Mouse (Mus musculus): Measurements from ENCODE around the gene 2010111I01Rik. TPM values are rescaled to one million over a fixed set of nuclear protein-coding genes. Genes with fewer than 3 reads are reported as not detected.
A peak's percentile ranks its signal among the peaks of the same experiment; 100 is the strongest.

2010111I01Rik gene
- polyA plus RNA-seq, 1 experiment from 2014 or later: 27.7 TPM

GRCm38 (mm10) chr13:63138376-63139048 lies 173.8 kb downstream of the 2010111I01Rik start:
- Histone ChIP-seq H3K9me3 (no peaks in the 10 kb centered on the region), H3K9ac (no peak overlapping the region), H3K4me1 (replicated peaks) (no peaks in the 10 kb centered on the region), H3K27me3 (no peaks in the 10 kb centered on the region), H3K4me3 (no peak overlapping the region), H3K27ac (replicated peaks) (no peak overlapping the region), H3K36me3 (no peaks in the 10 kb centered on the region), H3K4me2 (no peak overlapping the region)
- no peak for ATAC-seq (ENCODE audit: low FRiP score, low read depth)

- Histone ChIP-seq H3K9me3 (no peaks in the 10 kb centered on the region), H3K27ac (replicated peaks) (no peak overlapping the region), H3K4me3 (no peak overlapping the region), H3K9ac (no peak overlapping the region), H3K4me2 (no peak overlapping the region), H3K4me1 (replicated peaks) (no peaks in the 10 kb centered on the region), H3K27me3 (no peaks in the 10 kb centered on the region), H3K36me3 (no peaks in the 10 kb centered on the region)
- WGBS: 91% methylated on average over 10 of the region's 10 CpGs
- ATAC-seq (ENCODE audit: low FRiP score, low read depth): no peak
These were observed 175.0 kb downstream of the 2010111I01Rik start for GRCm38 (mm10) chr13:63139463-63140226.

- Histone ChIP-seq H3K27me3 (no peaks in the 10 kb centered on the region), H3K9me3 (no peaks in the 10 kb centered on the region), H3K36me3 (no peaks in the 10 kb centered on the region), H3K27ac (replicated peaks) (no peak overlapping the region), H3K4me1 (replicated peaks) (no peaks in the 10 kb centered on the region), H3K4me2 (no peak overlapping the region), H3K9ac (no peak overlapping the region), H3K4me3 (no peak overlapping the region)
- no peak for ATAC-seq (ENCODE audit: low FRiP score, low read depth)
- 91% methylated on average over 6 of the region's 6 CpGs for WGBS
These were observed 176.1 kb downstream of the 2010111I01Rik start for GRCm38 (mm10) chr13:63140784-63141183.

- Histone ChIP-seq H3K4me1 (replicated peaks) (no peaks in the 10 kb centered on the region), H3K9ac (no peak overlapping the region), H3K27me3 (no peaks in the 10 kb centered on the region), H3K4me3 (no peak overlapping the region), H3K36me3 (no peaks in the 10 kb centered on the region), H3K9me3 (no peaks in the 10 kb centered on the region), H3K27ac (replicated peaks) (no peak overlapping the region), H3K4me2 (no peak overlapping the region)
- no peak for ATAC-seq (ENCODE audit: low FRiP score, low read depth)
These were observed 176.6 kb downstream of the 2010111I01Rik start for GRCm38 (mm10) chr13:63141275-63141674.

- H3K36me3 ChIP-seq: no peaks in the 10 kb centered on the region
- WGBS: 60% methylated on average over 4 of the region's 4 CpGs
- no peaks in the 10 kb centered on the region for H3K9me3 ChIP-seq
- H3K9ac ChIP-seq: no peak overlapping the region
- H3K27ac ChIP-seq (replicated peaks): no peak overlapping the region
- no peaks in the 10 kb centered on the region for H3K27me3 ChIP-seq
- no peak overlapping the region for H3K4me2 ChIP-seq
- ATAC-seq (ENCODE audit: low FRiP score, low read depth): no peak
- no peak overlapping the region for H3K4me3 ChIP-seq
- H3K4me1 ChIP-seq (replicated peaks): no peaks in the 10 kb centered on the region
These were observed 182.0 kb downstream of the 2010111I01Rik start for GRCm38 (mm10) chr13:63146604-63147188.

- no peak for ATAC-seq (ENCODE audit: low FRiP score, low read depth)
- Histone ChIP-seq H3K9ac (no peak overlapping the region), H3K9me3 (no peaks in the 10 kb centered on the region), H3K4me3 (no peak overlapping the region), H3K36me3 (no peaks in the 10 kb centered on the region), H3K4me2 (no peak overlapping the region), H3K4me1 (replicated peaks) (no peaks in the 10 kb centered on the region), H3K27ac (replicated peaks) (no peak overlapping the region), H3K27me3 (no peaks in the 10 kb centered on the region)
- 15% methylated on average over 1 of the region's 1 CpGs for WGBS
These were observed 183.5 kb downstream of the 2010111I01Rik start for GRCm38 (mm10) chr13:63148157-63148556.

- no peak overlapping the region for H3K9ac ChIP-seq
- no peak overlapping the region for H3K4me2 ChIP-seq
- H3K36me3 ChIP-seq: no peaks in the 10 kb centered on the region
- no peaks in the 10 kb centered on the region for H3K27me3 ChIP-seq
- H3K4me1 ChIP-seq (replicated peaks): 0 out of 2 replicates have a peak, but pooled peaks cover 6% of the 10 kb centered on the region
- no peak for ATAC-seq (ENCODE audit: low FRiP score, low read depth)
- no peaks in the 10 kb centered on the region for H3K9me3 ChIP-seq
- H3K27ac ChIP-seq (replicated peaks): no peak overlapping the region
- no peak overlapping the region for H3K4me3 ChIP-seq
- WGBS: 45% methylated on average over 2 of the region's 2 CpGs
These were observed 185.9 kb downstream of the 2010111I01Rik start for GRCm38 (mm10) chr13:63150470-63151020.

- H3K9me3 ChIP-seq: no peaks in the 10 kb centered on the region
- H3K36me3 ChIP-seq: no peaks in the 10 kb centered on the region
- WGBS: 89% methylated on average over 9 of the region's 9 CpGs
- no peak for ATAC-seq (ENCODE audit: low FRiP score, low read depth)
- no peak overlapping the region for H3K4me2 ChIP-seq
- no peaks in the 10 kb centered on the region for H3K27me3 ChIP-seq
- 0 out of 2 replicates have a peak, but pooled peaks cover 6% of the 10 kb centered on the region for H3K4me1 ChIP-seq (replicated peaks)
- H3K27ac ChIP-seq (replicated peaks): no peak overlapping the region
- no peak overlapping the region for H3K4me3 ChIP-seq
- H3K9ac ChIP-seq: no peak overlapping the region
These were observed 186.5 kb downstream of the 2010111I01Rik start for GRCm38 (mm10) chr13:63151028-63151738.

- H3K4me2 ChIP-seq: no peak overlapping the region
- ATAC-seq (ENCODE audit: low FRiP score, low read depth): no peak
- no peaks in the 10 kb centered on the region for H3K27me3 ChIP-seq
- 94% methylated on average over 3 of the region's 3 CpGs for WGBS
- no peak overlapping the region for H3K9ac ChIP-seq
- H3K4me3 ChIP-seq: no peak overlapping the region
- H3K27ac ChIP-seq (replicated peaks): no peak overlapping the region
- H3K9me3 ChIP-seq: no peaks in the 10 kb centered on the region
- H3K4me1 ChIP-seq (replicated peaks): 0 out of 2 replicates have a peak, but pooled peaks cover 9% of the 10 kb centered on the region
- no peaks in the 10 kb centered on the region for H3K36me3 ChIP-seq
These were observed 187.8 kb downstream of the 2010111I01Rik start for GRCm38 (mm10) chr13:63152498-63152897.

- Histone ChIP-seq H3K4me1 (replicated peaks) (0 out of 2 replicates have a peak, but pooled peaks cover 9% of the 10 kb centered on the region), H3K27me3 (no peaks in the 10 kb centered on the region), H3K27ac (replicated peaks) (no peak overlapping the region), H3K4me3 (no peak overlapping the region), H3K4me2 (no peak overlapping the region), H3K36me3 (no peaks in the 10 kb centered on the region), H3K9me3 (no peaks in the 10 kb centered on the region), H3K9ac (no peak overlapping the region)
- WGBS: 41% methylated on average over 2 of the region's 2 CpGs
- ATAC-seq (ENCODE audit: low FRiP score, low read depth): no peak
These were observed 188.7 kb downstream of the 2010111I01Rik start for GRCm38 (mm10) chr13:63153397-63153796.

- WGBS: 60% methylated on average over 7 of the region's 7 CpGs
These were observed 190.3 kb downstream of the 2010111I01Rik start for GRCm38 (mm10) chr13:63154851-63155571.

More at GRCm38 (mm10) chr13:63154851-63155571, 190.3 kb downstream of the 2010111I01Rik start:
- Histone ChIP-seq H3K4me1 (replicated peaks) (0 out of 2 replicates have a peak, but pooled peaks cover 9% of the 10 kb centered on the region), H3K9ac (no peak overlapping the region), H3K27ac (replicated peaks) (no peak overlapping the region; the same call in 1 of the 2 replicates), H3K4me2 (no peak overlapping the region), H3K36me3 (no peaks in the 10 kb centered on the region), H3K27me3 (no peaks in the 10 kb centered on the region), H3K9me3 (no peaks in the 10 kb centered on the region), H3K4me3 (no peak overlapping the region)
- ATAC-seq (ENCODE audit: low FRiP score, low read depth): peak; percentile 59; the same call in 1 of the 2 replicates

All from hindbrain, embryonic 15.5 days (tissue).